Mouse (Mus musculus): ENCODE measurements at regions not wholly inside any gene's neighbourhood (a gene's known extent, or its start where the extent isn't known, plus 50 kb on each side); places are given as distances from the start of the nearest gene placed in this dataset.

DNA sequence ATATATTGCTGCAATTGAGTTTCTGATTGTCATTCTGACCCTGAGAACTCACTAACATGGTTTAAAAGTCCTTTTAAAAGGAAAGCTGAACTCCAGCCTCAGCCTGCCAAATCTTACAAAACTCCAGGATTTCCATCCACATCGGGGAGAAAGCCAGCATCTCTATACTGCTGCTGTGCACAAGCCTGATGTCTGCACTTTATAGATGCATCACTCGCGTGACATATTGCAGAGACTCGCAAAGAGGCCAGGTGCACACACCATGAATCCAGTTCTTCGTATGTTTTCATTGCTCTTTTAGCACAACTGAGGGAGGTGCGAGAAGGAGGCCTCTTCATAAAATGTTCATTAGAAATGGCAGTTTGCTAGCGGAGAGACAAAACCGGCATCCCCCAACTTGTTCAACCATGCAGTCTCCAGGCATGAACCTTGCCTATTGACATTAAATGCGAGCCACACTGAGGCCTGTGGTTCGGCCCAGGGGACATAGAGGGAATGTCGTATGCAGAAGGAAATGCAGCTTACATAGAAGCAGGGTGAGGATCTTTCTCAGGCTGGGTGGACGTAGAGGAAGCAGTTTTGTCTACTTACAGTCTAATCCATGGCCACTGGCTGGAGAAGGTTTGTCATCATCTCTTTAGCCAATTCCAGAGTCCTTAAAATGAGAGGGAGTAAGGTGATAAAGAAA is 297.0 kb downstream of the Gm11361 start:
- TF ChIP-seq EP300 (IDR thresholded peaks at IDR 0.05; ENCODE audit: low read depth) (no peak), CTCF (IDR thresholded peaks at IDR 0.05; ENCODE audit: low read depth) (no peak)
